Comparison of ENCODE assay signal across 33 mouse cellular contexts in genomic region chr2:28564380-28564779, GRCm38 (mm10). TPM values are rescaled to one million over a fixed set of nuclear protein-coding genes. Genes with fewer than 3 reads are reported as not detected.
DNase-seq lines count a peak whose midpoint lies in the region; ATAC-seq and TF ChIP-seq lines count a peak whose summit lies in the region.
"Had no signal": no experiment of that assay in that cellular context is flagged by ENCODE, and none has a peak within 500 bp of the region (broad histone marks: within the 10 kb centered on the region; RNA-seq: fewer than 3 reads in every experiment).

No protein-coding gene starts in this region.

- H3K27me3 ChIP-seq in hindbrain, postnatal 0 days (ENCODE audit: insufficient read depth, low read length): no peaks in the 10 kb centered on the region
- no peaks in the 10 kb centered on the region for H3K27me3 ChIP-seq in hindbrain, embryonic 13.5 days
- no peaks in the 10 kb centered on the region for H3K27me3 ChIP-seq in stomach, embryonic 15.5 days (replicated peaks)
- no peaks in the 10 kb centered on the region for H3K27me3 ChIP-seq in stomach, postnatal 0 days (ENCODE audit: control insufficient read depth, insufficient read depth, low read length)
- no peaks in the 10 kb centered on the region for H3K27me3 ChIP-seq in MEL (ENCODE audit: control insufficient read depth in 1 of 2, insufficient read depth in 2 of 2, low read length in 2 of 2)
- H3K27me3 ChIP-seq in myocyte (ENCODE audit: control insufficient read depth, insufficient read depth, insufficient read length): peaks cover 16% of the 10 kb centered on the region
- H3K27me3 ChIP-seq: embryonic facial prominence, embryonic 15.5 days; hindbrain, embryonic 12.5 days had no signal

- H3K79me2 ChIP-seq in MEL (ENCODE audit: control insufficient read depth, insufficient read depth, low read length, poor library complexity) (no peaks in the 10 kb centered on the region), myocyte (ENCODE audit: control insufficient read depth, insufficient read depth) (no peaks in the 10 kb centered on the region)

- ATAC-seq in hindbrain, postnatal 0 days: peak; percentile 17; the same call in 1 of the 2 replicates
- ATAC-seq in hindbrain, embryonic 13.5 days (ENCODE audit: low FRiP score): no peak
- 0 out of 2 replicates have a peak, but pooled peaks have one; percentile 30 for ATAC-seq in stomach, embryonic 15.5 days (ENCODE audit: insufficient read depth, low FRiP score, low read depth)
- no peak for ATAC-seq in stomach, postnatal 0 days (ENCODE audit: low FRiP score, low TSS enrichment)
- ATAC-seq: forebrain, embryonic 14.5 days; forebrain, postnatal 0 days; hindbrain, embryonic 16.5 days; intestine, embryonic 16.5 days had no signal

- no peaks in the 10 kb centered on the region for H3K9me3 ChIP-seq in hindbrain, postnatal 0 days (ENCODE audit: low read length)
- no peaks in the 10 kb centered on the region for H3K9me3 ChIP-seq in hindbrain, embryonic 13.5 days
- H3K9me3 ChIP-seq in stomach, embryonic 15.5 days: no peaks in the 10 kb centered on the region
- H3K9me3 ChIP-seq in stomach, postnatal 0 days (ENCODE audit: control insufficient read depth, low read length): no peaks in the 10 kb centered on the region
- H3K9me3 ChIP-seq in MEL (replicated peaks; ENCODE audit: insufficient read depth, low read length): no peaks in the 10 kb centered on the region
- H3K9me3 ChIP-seq: embryonic facial prominence, embryonic 15.5 days; hindbrain, embryonic 12.5 days had no signal

- TF ChIP-seq CTCF in hindbrain, postnatal 0 days (IDR thresholded peaks at IDR 0.05; ENCODE audit: low read depth): no peak
- no peak for TF ChIP-seq CTCF in stomach, postnatal 0 days (IDR thresholded peaks at IDR 0.05; ENCODE audit: low read depth)
- no peak for TF ChIP-seq CTCF in MEL (IDR thresholded peaks at IDR 0.05 in 2 of 3, conservative IDR thresholded peaks at IDR 0.05 in 1 of 3; ENCODE audit: control insufficient read depth in 1 of 3, insufficient read depth in 1 of 3, low read depth in 2 of 3, low read length in 3 of 3, poor library complexity in 1 of 3, severe bottlenecking in 1 of 3)

- no peak overlapping the region for H3K4me2 ChIP-seq in hindbrain, postnatal 0 days (ENCODE audit: low read depth, low read length)
- H3K4me2 ChIP-seq in hindbrain, embryonic 13.5 days: no peak overlapping the region
- H3K4me2 ChIP-seq in stomach, embryonic 15.5 days: no peak overlapping the region
- no peak overlapping the region for H3K4me2 ChIP-seq in stomach, postnatal 0 days (replicated peaks; ENCODE audit: low read depth)
- H3K4me2 ChIP-seq in myocyte (ENCODE audit: low read depth): no peak overlapping the region
- H3K4me2 ChIP-seq: embryonic facial prominence, embryonic 15.5 days; heart, embryonic 11.5 days; hindbrain, embryonic 12.5 days had no signal

- H3ac ChIP-seq in myocyte (ENCODE audit: control insufficient read depth, insufficient read length): no peak overlapping the region

- TF ChIP-seq POLR2A in MEL (IDR thresholded peaks at IDR 0.05; ENCODE audit: control insufficient read depth in 1 of 2, insufficient read depth in 1 of 2, low read depth in 1 of 2, low read length in 2 of 2, poor library complexity in 1 of 2) (no peak), myocyte (IDR thresholded peaks at IDR 0.05; ENCODE audit: insufficient read length, low read depth) (no peak)

- no peak overlapping the region for H3K27ac ChIP-seq in hindbrain, postnatal 0 days
- H3K27ac ChIP-seq in hindbrain, embryonic 13.5 days: no peak overlapping the region
- H3K27ac ChIP-seq in stomach, embryonic 15.5 days: no peak overlapping the region
- no peak overlapping the region for H3K27ac ChIP-seq in stomach, postnatal 0 days (replicated peaks)
- H3K27ac ChIP-seq in MEL (ENCODE audit: control insufficient read depth, low read depth, low read length): no peak overlapping the region
- H3K27ac ChIP-seq: embryonic facial prominence, embryonic 15.5 days; heart, adult 2 months; hindbrain, embryonic 12.5 days had no signal

- no peak for DNase-seq in hindbrain, postnatal 0 days (ENCODE audit: low spot score)
- DNase-seq in stomach, postnatal 0 days (ENCODE audit: low spot score): no peak
- DNase-seq in MEL (ENCODE audit: low read depth, low spot score): no peak
- DNase-seq in embryo, embryonic 10 days (ENCODE audit: low spot score): no peak
- no peak for DNase-seq in B cell, adult 2 months
- DNase-seq: cerebellum, adult 11 months; cerebellum, adult 9-11 months; embryo, embryonic 11 days; forebrain, postnatal 0 days; gastrocnemius, postnatal 25 days; heart, adult 2 months; kidney, adult 18-20 months had no signal

- peaks cover 21% of the 10 kb centered on the region for H3K36me3 ChIP-seq in hindbrain, postnatal 0 days (ENCODE audit: insufficient read depth, low read length)
- peaks cover 48% of the 10 kb centered on the region for H3K36me3 ChIP-seq in hindbrain, embryonic 13.5 days
- peaks cover 25% of the 10 kb centered on the region for H3K36me3 ChIP-seq in stomach, embryonic 15.5 days
- peaks cover 10% of the 10 kb centered on the region; the same call in 1 of the 2 replicates for H3K36me3 ChIP-seq in stomach, postnatal 0 days (ENCODE audit: control insufficient read depth, insufficient read depth, low read length)
- no peaks in the 10 kb centered on the region; a peak in 1 of 4 replicates for H3K36me3 ChIP-seq in MEL (ENCODE audit: control insufficient read depth in 1 of 2, insufficient read depth in 2 of 2, low read length in 2 of 2)
- peaks cover 4% of the 10 kb centered on the region for H3K36me3 ChIP-seq in myocyte (ENCODE audit: control insufficient read depth, insufficient read depth)

- H3K4me3 ChIP-seq in hindbrain, postnatal 0 days (ENCODE audit: low read length): no peak overlapping the region
- H3K4me3 ChIP-seq in hindbrain, embryonic 13.5 days: no peak overlapping the region
- no peak overlapping the region for H3K4me3 ChIP-seq in stomach, embryonic 15.5 days (replicated peaks)
- H3K4me3 ChIP-seq in stomach, postnatal 0 days (ENCODE audit: low read depth, low read length): no peak overlapping the region
- no peak overlapping the region for H3K4me3 ChIP-seq in MEL (ENCODE audit: control insufficient read depth in 1 of 2, insufficient read depth in 1 of 2, low read depth in 2 of 2, low read length in 2 of 2)
- H3K4me3 ChIP-seq in myocyte: no peak overlapping the region
- H3K4me3 ChIP-seq: embryonic facial prominence, embryonic 15.5 days; heart, adult 2 months; hindbrain, embryonic 12.5 days had no signal

- TF ChIP-seq RAD21 in MEL (IDR thresholded peaks at IDR 0.05; ENCODE audit: low read depth, low read length): no peak

- no peak overlapping the region for H3K9ac ChIP-seq in hindbrain, postnatal 0 days (replicated peaks; ENCODE audit: low read length)
- H3K9ac ChIP-seq in hindbrain, embryonic 13.5 days: no peak overlapping the region
- H3K9ac ChIP-seq in stomach, embryonic 15.5 days: no peak overlapping the region
- no peak overlapping the region for H3K9ac ChIP-seq in stomach, postnatal 0 days (ENCODE audit: low read length)
- no peak overlapping the region for H3K9ac ChIP-seq in MEL (ENCODE audit: control insufficient read depth, low read depth, low read length, poor library complexity, severe bottlenecking)
- H3K9ac ChIP-seq: embryonic facial prominence, embryonic 15.5 days; forebrain, postnatal 0 days; hindbrain, embryonic 12.5 days had no signal

- no peak for TF ChIP-seq EP300 in stomach, postnatal 0 days (optimal IDR thresholded peaks at IDR 0.05)
- TF ChIP-seq EP300 in MEL (IDR thresholded peaks at IDR 0.05; ENCODE audit: low read depth in 1 of 2, low read length in 2 of 2): no peak

- 91% methylated on average over 4 of the region's 4 CpGs for WGBS in hindbrain, postnatal 0 days
- 89% methylated on average over 4 of the region's 4 CpGs for WGBS in hindbrain, embryonic 13.5 days
- WGBS in stomach, embryonic 15.5 days: 89% methylated on average over 4 of the region's 4 CpGs
- WGBS in stomach, postnatal 0 days: 85% methylated on average over 4 of the region's 4 CpGs

- no peaks in the 10 kb centered on the region for H3K4me1 ChIP-seq in hindbrain, postnatal 0 days (ENCODE audit: insufficient read depth, low read length)
- H3K4me1 ChIP-seq in hindbrain, embryonic 13.5 days (replicated peaks): no peaks in the 10 kb centered on the region
- H3K4me1 ChIP-seq in stomach, embryonic 15.5 days: no peaks in the 10 kb centered on the region
- H3K4me1 ChIP-seq in stomach, postnatal 0 days (replicated peaks; ENCODE audit: control insufficient read depth, insufficient read depth): no peaks in the 10 kb centered on the region
- no peaks in the 10 kb centered on the region for H3K4me1 ChIP-seq in MEL (ENCODE audit: control insufficient read depth in 1 of 2, insufficient read depth in 2 of 2, low read length in 2 of 2)
- H3K4me1 ChIP-seq: hindbrain, embryonic 12.5 days had no signal

RNA-seq across cellular contexts. Expression of gene Cel, which starts 1.2 kb away (rescaled TPM):
- total RNA-seq in hindbrain, postnatal 0 days (2014; rRNA removed): not detected in 2 replicates
- polyA plus RNA-seq in hindbrain, postnatal 0 days (2015; fragmentation: Nextera tagmentation; extraction: Ambion mirVana): not detected in 2 replicates
- polyA plus RNA-seq in hindbrain, embryonic 13.5 days (2015; fragmentation: Nextera tagmentation; extraction: Ambion mirVana): 0.08 and 0.13 TPM in 2 replicates
- polyA plus RNA-seq in stomach, embryonic 15.5 days (2015; fragmentation: Nextera tagmentation; extraction: Ambion mirVana): 412 and 563 TPM in 2 replicates
- polyA plus RNA-seq in stomach, postnatal 0 days (2015; fragmentation: Nextera tagmentation; extraction: Ambion mirVana): 2.0 and 3.3 TPM in 2 replicates
- total RNA-seq in MEL (2012; rRNA removed): not detected in 2 replicates
- polyA plus RNA-seq in MEL (2012; ENCODE audit: insufficient read depth in 1 of 2, insufficient read length in 2 of 2, low read depth in 1 of 2, low replicate concordance in 2 of 2, missing spikeins in 1 of 2): not detected
- not detected for polyA plus RNA-seq in myocyte (2012; fragmentation: generic; extraction: Trizol)
- total RNA-seq: common myeloid progenitor, adult 5-6 weeks; forebrain, postnatal 0 days; gastrocnemius, adult 8-10 months; gastrocnemius, postnatal 25 days; granulocyte monocyte progenitor cell, adult 5-6 weeks; heart, adult 2 months; heart, postnatal 25 days; hematopoietic stem cell, adult 5-6 weeks had no signal
- polyA plus RNA-seq: adrenal gland, adult 2 months; embryonic facial prominence, embryonic 11.5 days; forebrain, embryonic 11.5 days; forebrain, embryonic 14.5 days; forebrain, postnatal 0 days; heart, adult 2 months; heart, embryonic 11.5 days; heart, embryonic 14.5 days; heart, postnatal 0 days; hindbrain, embryonic 12.5 days; hindbrain, embryonic 16.5 days had no signal

RNA-seq across cellular contexts. Expression of gene Gtf3c5, which starts 19.2 kb away (rescaled TPM):
- total RNA-seq in hindbrain, postnatal 0 days (2014; rRNA removed): 23.1 and 28.4 TPM in 2 replicates
- polyA plus RNA-seq in hindbrain, postnatal 0 days (2015; fragmentation: Nextera tagmentation; extraction: Ambion mirVana): 27.4 and 29.5 TPM in 2 replicates
- polyA plus RNA-seq in hindbrain, embryonic 13.5 days (2015; fragmentation: Nextera tagmentation; extraction: Ambion mirVana): 40.8 and 46.8 TPM in 2 replicates
- polyA plus RNA-seq in stomach, embryonic 15.5 days (2015; fragmentation: Nextera tagmentation; extraction: Ambion mirVana): 33.6 and 41.8 TPM in 2 replicates
- 13.1 and 14.0 TPM in 2 replicates for polyA plus RNA-seq in stomach, postnatal 0 days (2015; fragmentation: Nextera tagmentation; extraction: Ambion mirVana)
- 20.3 and 22.5 TPM in 2 replicates for total RNA-seq in MEL (2012; rRNA removed)
- polyA plus RNA-seq in MEL (2012; ENCODE audit: insufficient read depth in 1 of 2, insufficient read length in 2 of 2, low read depth in 1 of 2, low replicate concordance in 2 of 2, missing spikeins in 1 of 2) (10 to 100 TPM in 1 of 2 experiments, not detected in 1; 50.2 TPM), myocyte (2012; fragmentation: generic; extraction: Trizol) (24.4 TPM)

RNA-seq across cellular contexts. Expression of gene Ralgds, which starts 51.5 kb away (rescaled TPM):
- total RNA-seq in hindbrain, postnatal 0 days (2014; rRNA removed): 263 and 266 TPM in 2 replicates
- polyA plus RNA-seq in hindbrain, postnatal 0 days (2015; fragmentation: Nextera tagmentation; extraction: Ambion mirVana): 74.6 and 76.8 TPM in 2 replicates
- polyA plus RNA-seq in hindbrain, embryonic 13.5 days (2015; fragmentation: Nextera tagmentation; extraction: Ambion mirVana): 78.9 and 87.9 TPM in 2 replicates
- 27.5 and 30.9 TPM in 2 replicates for polyA plus RNA-seq in stomach, embryonic 15.5 days (2015; fragmentation: Nextera tagmentation; extraction: Ambion mirVana)
- polyA plus RNA-seq in stomach, postnatal 0 days (2015; fragmentation: Nextera tagmentation; extraction: Ambion mirVana): 23.9 and 26.8 TPM in 2 replicates
- total RNA-seq in MEL (2012; rRNA removed): 4.7 and 5.0 TPM in 2 replicates
- 10 to 100 TPM in 1 of 2 experiments, not detected in 1; 11.0 TPM for polyA plus RNA-seq in MEL (2012; ENCODE audit: insufficient read depth in 1 of 2, insufficient read length in 2 of 2, low read depth in 1 of 2, low replicate concordance in 2 of 2, missing spikeins in 1 of 2)
- polyA plus RNA-seq in myocyte (2012; fragmentation: generic; extraction: Trizol): 24.2 TPM

RNA-seq across cellular contexts. Expression of gene Gfi1b, which starts 57.4 kb away (rescaled TPM):
- not detected in 2 replicates for total RNA-seq in hindbrain, postnatal 0 days (2014; rRNA removed)
- not detected in 2 replicates for polyA plus RNA-seq in hindbrain, postnatal 0 days (2015; fragmentation: Nextera tagmentation; extraction: Ambion mirVana)
- polyA plus RNA-seq in hindbrain, embryonic 13.5 days (2015; fragmentation: Nextera tagmentation; extraction: Ambion mirVana): 0.19 and 0.23 TPM in 2 replicates
- polyA plus RNA-seq in stomach, embryonic 15.5 days (2015; fragmentation: Nextera tagmentation; extraction: Ambion mirVana): 3.1 and 6.9 TPM in 2 replicates
- polyA plus RNA-seq in stomach, postnatal 0 days (2015; fragmentation: Nextera tagmentation; extraction: Ambion mirVana): 0.07 and 0.40 TPM in 2 replicates
- 75.1 and 82.9 TPM in 2 replicates for total RNA-seq in MEL (2012; rRNA removed)
- polyA plus RNA-seq in MEL (2012; ENCODE audit: insufficient read depth in 1 of 2, insufficient read length in 2 of 2, low read depth in 1 of 2, low replicate concordance in 2 of 2, missing spikeins in 1 of 2): 100 to 1,000 TPM; 194 to 277 TPM
- not detected for polyA plus RNA-seq in myocyte (2012; fragmentation: generic; extraction: Trizol)
- total RNA-seq: adrenal gland, adult 2 months; forebrain, postnatal 0 days; gastrocnemius, adult 8-10 months; gastrocnemius, postnatal 25 days; heart, adult 2 months; heart, postnatal 25 days had no signal
- polyA plus RNA-seq: embryonic facial prominence, embryonic 15.5 days; forebrain, embryonic 14.5 days; forebrain, postnatal 0 days; frontal cortex, adult 2 months; hindbrain, embryonic 16.5 days had no signal

RNA-seq across cellular contexts. Expression of gene Gm10134, which starts 58.5 kb away (rescaled TPM):
- total RNA-seq in hindbrain, postnatal 0 days (2014; rRNA removed): not detected in 2 replicates
- 4.0 and 4.8 TPM in 2 replicates for polyA plus RNA-seq in hindbrain, postnatal 0 days (2015; fragmentation: Nextera tagmentation; extraction: Ambion mirVana)
- polyA plus RNA-seq in hindbrain, embryonic 13.5 days (2015; fragmentation: Nextera tagmentation; extraction: Ambion mirVana): 2.1 and 3.6 TPM in 2 replicates
- polyA plus RNA-seq in stomach, embryonic 15.5 days (2015; fragmentation: Nextera tagmentation; extraction: Ambion mirVana): 8.5 and 8.8 TPM in 2 replicates
- polyA plus RNA-seq in stomach, postnatal 0 days (2015; fragmentation: Nextera tagmentation; extraction: Ambion mirVana): 5.5 and 6.2 TPM in 2 replicates
- not detected in 2 replicates for total RNA-seq in MEL (2012; rRNA removed)
- polyA plus RNA-seq in MEL (2012; ENCODE audit: insufficient read depth in 1 of 2, insufficient read length in 2 of 2, low read depth in 1 of 2, low replicate concordance in 2 of 2, missing spikeins in 1 of 2): not detected
- not detected for polyA plus RNA-seq in myocyte (2012; fragmentation: generic; extraction: Trizol)
- total RNA-seq: common myeloid progenitor, adult 5-6 weeks; forebrain, postnatal 0 days; granulocyte monocyte progenitor cell, adult 5-6 weeks; hematopoietic stem cell, adult 5-6 weeks had no signal
- polyA plus RNA-seq: cerebellum, adult 2 months; embryonic facial prominence, embryonic 11.5 days; forebrain, embryonic 11.5 days; forebrain, embryonic 14.5 days; heart, embryonic 11.5 days had no signal

Comparison
In these comparisons a context has a peak if more than half of its experiments do, and no peak if none do; other contexts are left out.
1. ATAC-seq: peak in hindbrain, postnatal 0 days (single experiment) and stomach, embryonic 15.5 days (single experiment); none in hindbrain, embryonic 13.5 days (single experiment) and stomach, postnatal 0 days (single experiment).
2. RNA of gene Cel, which starts 1.2 kb away (polyA plus RNA-seq): 412 to 563 TPM in stomach, embryonic 15.5 days; 2.0 to 3.3 TPM in stomach, postnatal 0 days, not detected in hindbrain, postnatal 0 days, 0.08 to 0.13 TPM in hindbrain, embryonic 13.5 days, not detected in MEL and not detected in myocyte (single experiment); every median in the first group is over 10 times any median in the second.